Mouse (Mus musculus): ENCODE data around the gene Shisa6. TPM values are rescaled to one million over a fixed set of nuclear protein-coding genes. Genes with fewer than 3 reads are reported as not detected.

Gene Shisa6
- total and polyA plus RNA-seq, 3 experiments, result 0.11 TPM; not detected in 2

DNA sequence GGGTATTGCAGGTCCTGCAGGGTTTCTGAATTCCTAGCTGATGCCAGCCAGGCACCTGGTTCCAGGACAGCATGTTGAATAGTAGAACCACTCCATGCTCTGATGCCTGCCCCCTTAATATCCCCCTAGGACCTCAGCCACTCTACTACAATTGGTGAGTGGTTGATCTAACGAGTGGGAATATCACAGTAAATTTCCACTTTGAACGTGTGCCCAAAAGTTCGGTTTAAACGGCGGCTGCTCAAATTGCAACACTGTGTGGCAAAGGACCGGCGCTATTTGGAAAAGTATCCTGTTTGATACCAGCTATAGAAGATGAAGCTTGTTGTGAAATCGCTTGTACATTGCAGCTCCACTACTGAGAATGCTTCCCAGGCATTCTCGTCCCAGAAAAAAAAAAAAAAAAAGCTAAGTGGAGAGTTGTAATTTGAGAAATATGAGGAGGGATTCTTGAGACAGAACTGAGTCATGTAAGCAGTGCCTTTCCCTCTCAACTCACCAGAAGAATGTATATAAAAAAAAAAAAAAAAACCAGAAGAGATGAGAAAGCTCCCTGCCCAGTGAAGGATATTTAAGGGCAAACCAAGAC lies 26.8 kb downstream of the Shisa6 start:
- no peak overlapping the region for H3K4me3 ChIP-seq (ENCODE audit: low read depth, low read length)
- no peak for ATAC-seq (ENCODE audit: extremely low read depth, insufficient number of reproducible peaks, low FRiP score, poor library complexity, severe bottlenecking)
- no peaks in the 10 kb centered on the region for H3K4me1 ChIP-seq (ENCODE audit: insufficient read depth, low read depth, low read length)
- no peaks in the 10 kb centered on the region for H3K27me3 ChIP-seq (ENCODE audit: insufficient read depth, low read length)
- no peak for DNase-seq (ENCODE audit: low spot score)
- H3K9me3 ChIP-seq (replicated peaks), result peaks cover 34% of the 10 kb centered on the region
- H3K36me3 ChIP-seq (replicated peaks), result no peaks in the 10 kb centered on the region
- no peak for TF ChIP-seq GATA1 (IDR thresholded peaks at IDR 0.05; ENCODE audit: borderline replicate concordance, low read length)
- TF ChIP-seq GATA2 (IDR thresholded peaks at IDR 0.05; ENCODE audit: borderline replicate concordance, low read depth, low read length), result no peak
- no peak for TF ChIP-seq TAL1 (conservative IDR thresholded peaks at IDR 0.05; ENCODE audit: low read depth, low read length)
- TF ChIP-seq CTCF (IDR thresholded peaks at IDR 0.05; ENCODE audit: low read depth, low read length), result no peak
- TF ChIP-seq POLR2AphosphoS5 (IDR thresholded peaks at IDR 0.05; ENCODE audit: insufficient replicate concordance, low read depth, low read length), result no peak

DNA sequence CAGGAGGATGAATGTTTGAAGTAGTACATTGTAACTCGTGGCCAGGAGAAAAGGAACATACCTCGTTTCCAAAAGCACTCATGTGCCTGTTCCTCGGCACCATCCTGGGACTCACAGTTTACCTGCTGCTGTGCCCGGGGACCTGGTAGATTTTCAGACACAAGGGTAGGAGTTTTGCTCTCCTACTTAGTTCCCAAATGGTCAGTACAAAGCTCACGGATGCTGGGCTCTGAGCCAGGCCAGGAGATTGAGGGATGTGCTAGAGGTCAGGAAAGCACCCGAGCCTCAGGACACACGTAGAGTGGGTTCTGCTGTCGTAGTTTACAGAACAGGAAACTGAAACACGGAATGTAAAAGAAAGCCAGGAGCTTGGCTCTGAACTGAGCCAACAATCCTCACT lies 29.5 kb downstream of the Shisa6 start:
- Histone ChIP-seq H3K27me3 (ENCODE audit: insufficient read depth, low read length) (no peaks in the 10 kb centered on the region), H3K36me3 (replicated peaks) (no peaks in the 10 kb centered on the region), H3K9me3 (replicated peaks) (peaks cover 27% of the 10 kb centered on the region), H3K4me3 (ENCODE audit: low read depth, low read length) (no peak overlapping the region), H3K4me1 (ENCODE audit: insufficient read depth, low read depth, low read length) (no peaks in the 10 kb centered on the region)
- DNase-seq (ENCODE audit: low spot score), result no peak
- no peak for ATAC-seq (ENCODE audit: extremely low read depth, insufficient number of reproducible peaks, low FRiP score, poor library complexity, severe bottlenecking)
- TF ChIP-seq GATA2 (IDR thresholded peaks at IDR 0.05; ENCODE audit: borderline replicate concordance, low read depth, low read length) (no peak), CTCF (IDR thresholded peaks at IDR 0.05; ENCODE audit: low read depth, low read length) (no peak), TAL1 (conservative IDR thresholded peaks at IDR 0.05; ENCODE audit: low read depth, low read length) (no peak), GATA1 (IDR thresholded peaks at IDR 0.05; ENCODE audit: borderline replicate concordance, low read length) (no peak), POLR2AphosphoS5 (IDR thresholded peaks at IDR 0.05; ENCODE audit: insufficient replicate concordance, low read depth, low read length) (no peak)

DNA sequence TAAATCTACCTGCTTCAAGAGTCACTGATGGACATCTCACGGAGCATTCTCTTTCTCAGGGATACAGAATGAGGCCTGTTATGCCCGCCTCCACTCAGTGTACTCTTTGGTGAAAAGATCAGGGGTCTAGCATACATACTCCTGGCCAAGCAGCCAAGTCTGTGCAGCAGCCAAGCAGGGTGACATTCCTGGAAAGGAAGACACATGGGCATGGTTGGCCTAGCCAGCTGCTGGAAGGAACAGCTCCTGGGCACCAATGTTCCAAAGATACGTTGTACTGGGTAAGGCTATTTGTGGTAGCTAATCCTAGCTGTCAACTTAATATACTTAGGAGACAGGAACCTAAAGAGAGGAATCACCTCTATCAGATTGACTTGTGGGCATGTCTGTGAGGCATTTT lies 31.4 kb downstream of the Shisa6 start:
- Histone ChIP-seq H3K27me3 (ENCODE audit: insufficient read depth, low read length) (no peaks in the 10 kb centered on the region), H3K4me1 (ENCODE audit: insufficient read depth, low read depth, low read length) (no peaks in the 10 kb centered on the region), H3K9me3 (replicated peaks) (peaks cover 33% of the 10 kb centered on the region), H3K4me3 (ENCODE audit: low read depth, low read length) (no peak overlapping the region), H3K36me3 (replicated peaks) (no peaks in the 10 kb centered on the region)
- no peak for TF ChIP-seq GATA1 (IDR thresholded peaks at IDR 0.05; ENCODE audit: borderline replicate concordance, low read length)
- TF ChIP-seq GATA2 (IDR thresholded peaks at IDR 0.05; ENCODE audit: borderline replicate concordance, low read depth, low read length), result no peak
- no peak for TF ChIP-seq TAL1 (conservative IDR thresholded peaks at IDR 0.05; ENCODE audit: low read depth, low read length)
- TF ChIP-seq CTCF (IDR thresholded peaks at IDR 0.05; ENCODE audit: low read depth, low read length), result no peak
- TF ChIP-seq POLR2AphosphoS5 (IDR thresholded peaks at IDR 0.05; ENCODE audit: insufficient replicate concordance, low read depth, low read length), result no peak
- DNase-seq (ENCODE audit: low spot score), result no peak
- ATAC-seq (ENCODE audit: extremely low read depth, insufficient number of reproducible peaks, low FRiP score, poor library complexity, severe bottlenecking), result no peak

DNA sequence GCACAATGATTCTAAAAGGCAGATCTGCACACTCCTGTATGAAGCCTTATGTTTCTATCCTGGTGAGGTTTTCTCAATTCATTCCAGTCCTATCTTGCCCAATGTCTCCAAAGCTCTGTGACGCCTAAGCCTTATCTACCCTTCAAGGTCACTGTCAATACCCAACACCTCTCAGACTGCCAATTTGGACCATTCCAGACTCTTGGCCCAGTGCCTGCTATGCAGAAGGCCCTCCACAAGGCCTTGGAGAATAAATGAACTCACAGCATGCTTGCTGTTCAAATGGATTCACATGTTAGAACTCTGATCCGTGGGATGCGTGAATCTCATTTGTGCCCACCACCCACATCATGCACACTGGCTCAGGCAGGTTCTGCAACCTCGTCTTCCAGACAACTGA lies 38.0 kb downstream of the Shisa6 start:
- no peak for ATAC-seq (ENCODE audit: extremely low read depth, insufficient number of reproducible peaks, low FRiP score, poor library complexity, severe bottlenecking)
- H3K27me3 ChIP-seq (ENCODE audit: insufficient read depth, low read length), result no peaks in the 10 kb centered on the region

DNA sequence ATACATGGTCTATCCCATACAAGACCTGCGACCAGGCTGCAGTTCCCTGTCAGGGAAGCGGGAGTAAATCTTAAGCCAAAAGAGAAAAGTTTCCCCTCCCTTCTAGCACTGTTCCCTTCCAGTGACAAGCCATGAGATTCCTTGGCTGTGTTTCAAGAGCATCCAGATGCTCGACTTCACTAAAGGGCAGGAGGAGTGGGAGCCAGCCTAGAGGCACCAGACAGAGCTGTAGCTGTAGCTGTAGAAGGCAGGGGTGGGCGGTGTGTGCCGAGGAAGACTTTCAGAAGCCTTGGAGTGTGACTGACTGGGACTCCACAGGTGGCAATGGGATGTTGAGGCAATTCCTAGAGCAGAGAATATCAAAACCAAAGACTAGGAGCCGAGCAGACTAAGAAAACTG lies 43.3 kb downstream of the Shisa6 start:
- Histone ChIP-seq H3K36me3 (replicated peaks) (no peaks in the 10 kb centered on the region), H3K4me3 (ENCODE audit: low read depth, low read length) (no peak overlapping the region), H3K27me3 (ENCODE audit: insufficient read depth, low read length) (no peaks in the 10 kb centered on the region), H3K4me1 (ENCODE audit: insufficient read depth, low read depth, low read length) (no peaks in the 10 kb centered on the region), H3K9me3 (replicated peaks) (peaks cover 13% of the 10 kb centered on the region)
- no peak for DNase-seq (ENCODE audit: low spot score)
- TF ChIP-seq CTCF (IDR thresholded peaks at IDR 0.05; ENCODE audit: low read depth, low read length) (no peak), TAL1 (conservative IDR thresholded peaks at IDR 0.05; ENCODE audit: low read depth, low read length) (no peak), GATA1 (IDR thresholded peaks at IDR 0.05; ENCODE audit: borderline replicate concordance, low read length) (no peak), POLR2AphosphoS5 (IDR thresholded peaks at IDR 0.05; ENCODE audit: insufficient replicate concordance, low read depth, low read length) (no peak), GATA2 (IDR thresholded peaks at IDR 0.05; ENCODE audit: borderline replicate concordance, low read depth, low read length) (no peak)
- ATAC-seq (ENCODE audit: extremely low read depth, insufficient number of reproducible peaks, low FRiP score, poor library complexity, severe bottlenecking), result no peak

More for the DNA sequence above, 38.0 kb downstream of the Shisa6 start:
- Histone ChIP-seq H3K36me3 (replicated peaks) (no peaks in the 10 kb centered on the region), H3K9me3 (replicated peaks) (peaks cover 26% of the 10 kb centered on the region), H3K4me1 (ENCODE audit: insufficient read depth, low read depth, low read length) (no peaks in the 10 kb centered on the region), H3K4me3 (ENCODE audit: low read depth, low read length) (no peak overlapping the region)
- no peak for TF ChIP-seq POLR2AphosphoS5 (IDR thresholded peaks at IDR 0.05; ENCODE audit: insufficient replicate concordance, low read depth, low read length)
- no peak for TF ChIP-seq GATA2 (IDR thresholded peaks at IDR 0.05; ENCODE audit: borderline replicate concordance, low read depth, low read length)
- TF ChIP-seq CTCF (IDR thresholded peaks at IDR 0.05; ENCODE audit: low read depth, low read length), result no peak
- TF ChIP-seq TAL1 (conservative IDR thresholded peaks at IDR 0.05; ENCODE audit: low read depth, low read length), result no peak
- no peak for TF ChIP-seq GATA1 (IDR thresholded peaks at IDR 0.05; ENCODE audit: borderline replicate concordance, low read length)
- DNase-seq (ENCODE audit: low spot score), result no peak

DNA sequence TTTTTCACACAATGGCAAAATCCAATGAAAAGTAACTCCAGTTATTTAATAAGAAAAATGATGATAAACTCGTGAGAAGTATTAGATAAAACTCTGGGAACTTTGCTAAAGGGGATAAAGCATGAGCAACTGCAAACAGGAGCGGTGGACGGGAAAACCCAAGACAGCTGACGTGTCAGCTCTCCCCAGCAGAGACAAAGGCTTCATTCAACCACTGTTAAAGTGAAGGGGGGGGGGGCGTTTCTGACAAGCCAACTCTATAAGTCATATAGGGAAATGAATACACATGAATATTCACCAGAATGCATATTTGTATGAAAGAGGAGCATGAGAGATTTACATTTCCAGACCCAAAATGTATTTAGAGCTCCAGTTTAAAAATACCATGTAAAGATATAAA lies 83.1 kb downstream of the Shisa6 start:
- Histone ChIP-seq H3K36me3 (replicated peaks) (no peaks in the 10 kb centered on the region), H3K4me3 (ENCODE audit: low read depth, low read length) (no peak overlapping the region), H3K27me3 (ENCODE audit: insufficient read depth, low read length) (no peaks in the 10 kb centered on the region), H3K4me1 (ENCODE audit: insufficient read depth, low read depth, low read length) (no peaks in the 10 kb centered on the region), H3K9me3 (replicated peaks) (peaks cover 14% of the 10 kb centered on the region)
- DNase-seq (ENCODE audit: low spot score) (no peak), ATAC-seq (ENCODE audit: extremely low read depth, insufficient number of reproducible peaks, low FRiP score, poor library complexity, severe bottlenecking) (no peak)
- no peak for TF ChIP-seq TAL1 (conservative IDR thresholded peaks at IDR 0.05; ENCODE audit: low read depth, low read length)
- TF ChIP-seq GATA1 (IDR thresholded peaks at IDR 0.05; ENCODE audit: borderline replicate concordance, low read length), result no peak
- TF ChIP-seq GATA2 (IDR thresholded peaks at IDR 0.05; ENCODE audit: borderline replicate concordance, low read depth, low read length), result no peak
- no peak for TF ChIP-seq POLR2AphosphoS5 (IDR thresholded peaks at IDR 0.05; ENCODE audit: insufficient replicate concordance, low read depth, low read length)
- no peak for TF ChIP-seq CTCF (IDR thresholded peaks at IDR 0.05; ENCODE audit: low read depth, low read length)

Measured in G1E (cell line).